Mouse (Mus musculus) layer of hippocampus, postnatal 14 days (tissue): Measurements from ENCODE around the gene Tmprss3. TPM values are rescaled to one million over a fixed set of nuclear protein-coding genes. Genes with fewer than 3 reads are reported as not detected.

ENCODE experiments used
- DNase-seq, 2 experiments: peaks; one replicate each; pipeline ENCODE4 v3.0.0; 2021 to 2022; ENCODE audit warnings: low spot score in 2 of 2, mixed read lengths in 1 of 2
- total RNA-seq, 2 experiments: library from RNA; stranded (reverse); gene quantifications; 2 replicates each; pipeline ENCODE4 v1.2.3; 2021

Tmprss3 gene
- total RNA-seq, 2 experiments from 2014 or later: 0.12 TPM; not detected in 1

DNA sequence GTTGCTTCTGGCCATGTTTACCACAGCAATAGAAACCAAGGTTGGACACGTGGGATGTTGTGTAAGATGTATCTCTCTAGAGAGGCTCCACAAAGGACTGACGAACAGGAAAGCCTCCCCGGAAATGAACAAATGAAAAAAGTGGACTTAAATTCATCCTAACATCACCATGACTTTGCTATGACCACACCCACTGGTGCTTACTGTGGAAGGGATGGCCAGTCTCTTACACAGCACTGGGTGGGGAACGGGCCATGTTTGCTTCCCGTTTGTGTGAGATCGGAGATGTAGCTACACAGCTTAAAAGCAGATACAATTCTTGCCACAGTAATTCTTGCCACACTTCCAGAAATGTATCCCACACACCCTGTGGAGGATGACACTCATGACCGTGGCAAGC, 2.5 kb downstream of the Tmprss3 start:
- no peak for DNase-seq

DNA sequence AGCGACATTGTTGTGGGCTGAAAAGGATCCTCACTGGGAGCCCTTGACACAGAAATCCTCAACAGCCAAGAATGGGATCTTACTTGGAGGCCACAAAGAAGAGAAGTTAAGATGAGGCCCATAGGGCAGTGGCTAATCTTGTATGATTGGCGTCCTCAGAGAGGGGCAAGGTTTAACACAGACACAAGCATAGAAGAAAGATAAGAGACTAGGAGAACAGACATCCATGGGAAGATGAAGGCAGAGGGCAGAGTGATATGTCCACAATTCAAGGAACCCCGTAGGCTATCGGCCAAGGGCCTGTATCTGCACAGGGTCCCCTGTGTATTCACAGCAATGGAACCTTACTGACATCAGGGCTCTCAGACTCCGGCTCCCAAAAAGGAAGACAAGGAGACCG, 3.6 kb downstream of the Tmprss3 start:
- DNase-seq: no peak

DNA sequence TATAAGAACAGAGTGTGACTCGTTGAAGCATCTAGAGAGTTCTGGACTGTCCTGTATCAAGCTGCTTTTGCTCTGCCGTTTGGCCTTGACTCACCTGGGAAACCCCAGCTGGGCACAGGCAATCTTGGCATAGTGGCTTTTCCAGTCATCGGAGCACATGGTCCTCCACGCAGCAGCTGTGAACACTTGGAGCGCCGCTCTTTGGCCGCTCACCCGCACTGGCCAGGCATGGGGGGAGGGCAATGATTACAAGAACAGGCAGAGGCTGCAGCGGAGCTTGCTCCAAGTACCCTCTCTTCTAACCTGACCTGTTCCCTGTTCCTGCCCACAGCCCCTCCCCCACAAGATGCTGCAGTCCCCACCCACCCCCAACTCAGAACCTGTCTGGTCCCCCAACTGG, 5.4 kb downstream of the Tmprss3 start:
- no peak for DNase-seq

DNA sequence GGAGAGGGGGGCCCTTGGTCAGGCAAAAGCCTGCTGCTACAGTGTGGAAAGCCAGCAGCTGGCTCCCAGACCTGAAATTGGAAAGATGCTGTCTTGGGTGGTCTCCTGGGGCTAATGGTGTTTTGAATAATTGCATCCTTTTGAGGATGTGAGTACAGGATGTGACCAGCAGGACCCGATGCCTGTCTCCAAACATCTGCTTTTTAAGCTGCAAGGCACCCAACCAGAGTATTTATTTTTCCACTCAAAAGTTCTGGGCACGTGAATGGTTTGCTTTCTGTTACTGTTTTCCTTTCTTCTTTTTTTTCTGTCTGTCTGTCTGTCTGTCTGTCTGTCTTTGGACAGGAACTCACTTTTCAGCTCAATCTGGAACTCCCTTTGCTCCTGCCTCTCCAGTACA, 6.1 kb downstream of the Tmprss3 start:
- no peak for DNase-seq

DNA sequence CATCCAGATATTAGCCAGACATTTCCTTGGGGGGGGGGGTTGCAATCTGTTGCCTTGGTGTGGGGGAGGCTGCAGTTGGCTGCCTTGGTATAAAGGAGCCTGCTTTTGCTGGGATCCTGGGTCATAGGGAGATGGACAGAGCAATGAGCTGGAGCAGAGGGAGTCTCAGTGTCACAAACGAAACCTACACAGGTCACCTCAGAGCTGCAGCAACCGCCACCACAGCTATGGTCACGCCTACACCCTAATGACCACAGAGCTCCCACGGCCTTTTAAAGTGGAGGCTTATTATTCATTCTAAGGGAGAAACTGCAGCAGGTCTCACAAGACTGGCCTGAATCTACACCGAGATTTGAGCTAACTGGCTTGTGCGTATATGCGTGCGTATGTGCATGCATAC, 7.0 kb downstream of the Tmprss3 start:
- DNase-seq: no peak

DNA sequence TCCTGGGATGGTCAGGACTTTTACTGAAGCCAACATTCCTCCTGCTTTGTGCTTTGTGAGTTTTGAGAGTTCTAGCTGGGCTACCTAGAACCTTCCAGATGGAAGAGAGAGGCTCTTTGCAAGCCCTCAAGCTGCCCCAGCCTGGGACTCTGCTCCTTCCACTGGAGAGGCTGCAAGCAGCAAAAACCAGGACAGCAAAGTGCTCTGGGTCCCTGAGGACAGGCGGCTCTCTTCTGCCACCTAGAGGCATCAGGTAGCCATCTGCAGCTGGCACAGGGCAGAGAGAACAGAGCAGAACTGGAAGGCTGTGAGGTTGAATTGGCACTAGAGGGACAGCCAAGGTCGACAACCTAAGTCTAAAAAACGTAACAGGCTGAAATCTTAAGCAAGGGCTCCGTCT, 11.4 kb downstream of the Tmprss3 start:
- peak; percentile 70 to 76 for DNase-seq

DNA sequence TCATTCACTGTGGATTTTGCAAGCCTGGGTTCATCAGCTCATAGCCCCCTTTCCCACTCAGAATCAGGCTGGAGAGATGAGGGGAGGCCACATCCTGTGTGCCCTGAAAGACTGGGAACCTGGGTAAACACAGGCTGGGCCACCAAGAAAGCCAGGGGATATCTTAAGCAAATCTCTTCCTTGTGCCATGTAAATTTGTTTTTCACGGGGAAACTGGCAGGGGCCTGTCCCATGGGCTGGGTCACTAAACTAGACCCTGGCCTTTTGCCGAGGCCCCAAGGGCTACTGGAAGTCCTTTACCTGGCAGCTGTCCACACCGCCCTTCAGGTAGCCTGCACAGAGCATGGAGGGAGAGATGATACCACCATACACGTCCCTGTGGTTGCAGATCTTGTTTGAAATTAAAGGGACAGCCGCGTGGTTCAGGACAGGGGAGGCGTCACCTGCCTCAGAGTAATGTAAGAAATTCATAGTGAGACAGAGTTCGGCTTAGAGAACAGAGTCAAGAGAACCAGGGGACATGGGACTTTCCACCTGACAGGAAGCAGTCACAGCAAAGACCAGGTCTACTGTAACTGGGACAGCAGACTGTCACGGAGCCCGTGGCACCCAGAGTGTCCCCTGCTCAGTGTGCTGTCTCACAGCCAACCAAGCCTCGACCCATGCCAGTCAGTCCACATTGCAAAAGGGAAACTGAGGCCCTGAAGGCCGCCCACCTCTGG, 14.3 kb downstream of the Tmprss3 start:
- no peak for DNase-seq

DNA sequence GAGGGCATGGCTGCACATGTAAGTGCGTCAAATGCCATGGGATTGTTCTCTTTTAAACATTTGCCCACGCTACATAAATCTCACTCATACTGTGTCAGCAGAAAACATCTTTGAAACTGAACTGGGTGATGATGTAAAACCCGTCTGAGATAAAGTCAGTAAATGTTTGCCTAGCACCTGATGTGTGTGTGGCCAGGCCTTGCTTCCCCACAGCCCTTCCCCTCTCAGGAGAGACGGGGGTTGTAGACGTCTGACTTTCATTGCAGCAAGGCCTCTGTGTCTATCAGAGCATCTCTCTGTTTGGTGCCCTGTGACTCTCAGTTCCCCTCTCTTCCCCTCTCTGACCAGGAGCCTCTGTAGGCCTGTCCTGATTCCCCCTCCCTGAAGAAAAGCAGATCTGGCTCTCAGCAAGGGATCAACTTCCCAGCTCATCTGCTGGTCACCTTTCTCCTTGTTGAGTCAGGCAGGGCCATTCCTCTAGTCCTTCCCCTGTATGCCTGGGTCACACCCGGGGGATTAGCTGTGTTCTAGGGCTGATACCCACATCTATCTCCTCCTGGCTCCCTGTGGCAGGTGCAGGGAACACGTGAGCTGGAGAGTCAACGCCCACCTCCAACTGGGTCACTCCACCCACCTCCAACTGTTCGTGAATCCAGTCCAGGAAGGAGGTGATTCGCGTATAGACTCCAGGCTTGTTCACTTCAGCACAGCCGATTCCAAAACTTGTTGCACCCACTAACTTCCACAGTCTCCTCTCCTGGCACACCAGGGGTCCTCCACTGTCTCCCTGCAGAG, 15.4 kb downstream of the Tmprss3 start:
- peak; percentile 39 to 42 for DNase-seq

DNA sequence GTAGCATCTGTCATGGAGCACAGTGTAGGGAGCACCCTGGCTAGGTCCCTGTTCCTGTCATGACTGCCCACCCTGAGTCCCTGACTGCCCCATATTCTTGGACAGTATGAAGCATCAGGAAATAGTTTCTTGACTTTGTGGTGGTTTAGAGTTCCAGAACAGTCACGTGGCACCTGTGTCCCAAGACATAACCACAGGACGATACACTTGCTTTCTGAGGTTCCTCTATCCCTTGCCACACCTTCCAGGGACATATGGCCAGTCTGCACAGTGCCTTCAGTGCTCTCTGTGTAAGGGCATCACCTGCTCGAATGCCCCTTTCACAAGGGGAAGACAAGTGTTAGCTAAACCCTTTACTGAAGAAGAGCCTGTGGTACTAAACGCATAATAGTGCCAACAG, 17.3 kb downstream of the Tmprss3 start:
- no peak for DNase-seq

DNA sequence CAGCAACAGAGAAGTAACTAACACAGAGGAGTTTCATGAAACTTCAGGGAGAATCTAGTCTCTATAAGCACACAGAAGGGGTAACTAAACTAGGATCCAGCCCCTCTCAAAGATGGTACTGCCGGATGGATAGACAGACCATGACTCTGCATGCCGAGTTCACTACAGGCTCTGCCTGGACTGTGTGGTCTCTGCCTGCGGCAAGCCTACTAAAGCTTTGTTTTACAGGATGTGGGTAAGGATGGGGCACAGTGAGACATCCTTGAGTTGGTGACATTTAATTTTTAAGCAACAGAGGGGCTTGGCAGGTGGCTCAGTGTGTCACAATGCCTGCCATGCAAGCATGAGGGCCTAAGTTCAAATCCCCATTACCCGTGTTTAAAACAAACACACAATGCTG, 22.5 kb downstream of the Tmprss3 start:
- no peak for DNase-seq

DNA sequence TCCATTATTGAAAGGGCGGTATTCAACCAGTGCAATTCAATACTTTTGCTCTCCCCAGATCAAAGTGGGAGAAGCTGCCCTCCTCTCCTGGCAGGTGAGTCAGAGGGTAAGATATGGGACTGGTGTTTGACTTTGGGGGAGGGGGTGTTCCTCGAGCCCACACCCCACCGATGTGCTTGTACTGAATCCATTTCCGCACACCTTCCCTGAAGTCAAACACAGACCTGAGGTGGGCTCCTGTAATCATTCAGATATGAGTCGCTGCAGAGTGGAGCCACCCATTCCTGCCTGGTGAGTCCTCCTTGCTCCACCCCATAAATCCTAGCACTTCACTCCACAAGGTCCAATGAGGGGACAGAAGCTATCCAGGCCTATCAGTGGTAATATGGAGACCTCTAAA, 29.0 kb downstream of the Tmprss3 start:
- DNase-seq: no peak

DNA sequence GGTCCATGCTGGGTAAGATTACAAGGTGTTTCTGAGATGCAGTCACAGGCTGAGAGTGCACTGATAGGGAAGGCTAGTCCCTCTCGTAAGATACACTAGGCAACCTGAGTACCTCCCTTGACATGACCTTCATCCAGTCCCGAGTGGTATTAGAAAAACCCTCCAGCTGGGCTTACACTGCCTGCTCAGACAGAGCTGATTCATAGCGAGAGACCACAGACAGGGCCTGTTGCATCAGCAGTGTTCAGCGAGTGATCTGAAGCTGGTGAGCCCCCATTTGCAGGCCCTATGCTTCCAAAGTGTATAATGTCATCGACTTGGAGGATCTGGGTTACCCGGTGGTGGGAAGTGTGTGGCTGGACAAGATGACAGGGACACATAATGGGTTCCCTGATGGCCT, 33.6 kb downstream of the Tmprss3 start, which contains the start of gene Tff1:
Gene Tff1, minus strand, starts transcription at position 151 of the 400 bp plus-strand sequence.
- no peak for DNase-seq

DNA sequence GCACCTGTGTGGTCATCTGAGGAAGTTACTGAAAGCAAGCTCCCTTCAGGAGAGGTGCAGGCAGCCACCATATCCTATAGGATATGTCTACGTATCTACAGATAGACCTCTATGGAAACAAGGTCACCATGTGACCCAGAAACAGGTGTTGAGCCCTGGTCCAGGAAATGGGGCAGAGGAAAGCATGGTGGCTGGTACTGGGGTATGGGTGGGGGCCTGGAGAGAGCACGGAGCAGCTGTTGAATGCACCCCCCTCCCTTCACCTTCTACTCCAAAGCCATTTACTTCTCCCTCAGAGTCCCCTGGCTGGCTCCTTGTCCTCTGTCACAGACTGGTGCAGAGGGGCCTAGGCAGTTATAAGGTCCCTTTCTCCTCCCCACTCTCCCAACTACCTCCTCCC, 35.0 kb downstream of the Tmprss3 start:
- DNase-seq: no peak

DNA sequence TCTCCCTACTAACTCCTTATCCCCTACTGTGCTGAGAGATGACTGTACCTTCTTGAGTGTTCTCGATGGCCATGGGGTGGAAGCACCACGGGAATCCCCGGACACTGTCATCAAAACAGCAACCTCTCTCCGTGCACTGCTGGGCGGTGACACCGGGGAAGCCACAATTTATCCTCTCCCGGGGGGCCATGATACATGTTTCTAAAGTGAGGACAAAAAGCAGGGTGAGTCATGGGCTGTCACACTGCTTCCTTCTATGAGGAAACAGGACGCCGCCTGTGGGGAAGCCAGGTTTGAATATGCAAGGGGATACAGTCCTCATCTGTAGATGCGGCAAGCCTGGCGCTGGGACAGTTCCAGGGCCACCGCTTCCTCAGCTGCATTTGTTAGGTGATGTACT, 36.2 kb downstream of the Tmprss3 start:
- DNase-seq: no peak

DNA sequence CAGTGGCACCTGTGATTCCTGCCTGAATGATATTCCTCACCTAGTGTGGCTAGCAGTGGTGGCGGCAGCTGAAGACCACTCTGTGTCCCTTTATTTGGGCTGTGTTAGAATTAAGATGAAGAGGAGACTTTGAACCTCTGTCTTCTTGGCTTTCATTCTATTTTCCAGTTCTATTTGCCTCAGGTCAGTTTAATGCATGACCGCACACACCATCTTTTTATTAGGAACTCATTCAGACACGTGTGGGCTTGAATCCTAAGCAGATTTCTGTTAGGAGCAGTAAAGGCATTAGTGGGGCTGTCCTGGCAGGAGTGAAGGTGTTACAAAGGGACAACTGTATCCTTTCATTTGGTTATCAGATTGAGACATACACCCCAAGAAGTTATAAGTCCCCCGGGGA, 38.5 kb downstream of the Tmprss3 start:
- no peak for DNase-seq

DNA sequence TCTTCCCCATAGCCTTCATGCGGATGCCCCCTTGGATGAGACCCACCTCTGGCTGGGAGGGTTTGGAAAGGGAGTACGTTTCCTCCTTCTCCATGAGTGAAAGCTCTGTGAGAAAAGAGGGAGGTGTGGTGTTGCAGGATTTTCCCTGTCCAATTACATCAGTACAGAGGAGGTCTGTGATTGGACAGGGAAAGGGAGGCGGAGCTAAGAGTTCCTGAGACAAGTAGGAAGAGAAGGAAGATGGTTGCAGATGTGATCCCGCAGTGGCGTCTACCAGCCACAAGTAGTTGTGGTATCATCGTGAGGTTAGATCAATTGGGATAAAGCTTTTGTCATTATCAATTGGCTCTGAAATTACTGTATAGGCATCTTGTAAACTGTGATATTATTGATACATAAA, 40.9 kb downstream of the Tmprss3 start:
- DNase-seq: no peak

DNA sequence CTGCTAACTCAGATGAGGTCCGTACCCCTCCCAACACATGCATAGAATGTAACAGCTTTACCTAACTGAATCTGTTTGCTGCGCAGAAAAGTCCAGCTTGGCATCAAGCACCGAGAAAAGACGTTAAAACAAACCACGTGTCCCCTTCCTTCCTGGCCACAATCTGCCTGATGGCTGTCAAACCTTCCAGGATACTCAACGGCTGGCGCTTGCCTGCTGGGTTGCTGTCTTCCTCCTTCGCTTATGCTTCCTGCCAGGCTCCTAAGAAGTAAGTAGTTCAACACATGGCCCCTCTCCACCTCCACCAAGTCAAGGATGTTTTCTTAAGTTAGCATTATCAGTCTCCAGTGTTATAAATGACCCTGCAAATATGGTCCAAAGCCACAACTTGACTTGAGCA, 45.0 kb downstream of the Tmprss3 start:
- DNase-seq: no peak

DNA sequence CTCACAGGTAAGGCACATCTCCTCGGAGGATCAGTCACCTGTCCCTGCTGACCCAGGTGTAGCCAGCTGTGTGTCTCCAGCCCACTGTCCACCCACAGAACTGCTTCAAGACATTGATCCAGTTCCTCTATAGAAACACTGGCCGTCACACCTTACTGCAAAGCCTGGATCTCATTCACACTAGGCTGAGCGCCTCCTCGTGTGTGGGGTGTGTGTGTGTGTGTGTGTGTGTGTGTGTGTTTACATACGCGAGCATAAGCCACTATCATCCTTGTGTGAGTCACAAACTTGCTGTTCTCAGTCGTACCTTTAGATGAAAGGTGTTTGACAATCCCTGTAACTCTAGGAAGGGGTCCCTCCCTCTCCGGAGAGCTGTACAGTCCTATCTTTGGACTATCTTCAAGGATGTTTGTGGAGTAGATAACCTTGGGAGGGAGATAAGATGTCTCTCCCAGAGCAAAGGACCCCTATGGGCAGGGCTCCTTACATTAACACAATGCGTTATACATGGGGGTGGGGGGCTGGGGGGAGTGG, 45.7 kb downstream of the Tmprss3 start:
- no peak for DNase-seq

DNA sequence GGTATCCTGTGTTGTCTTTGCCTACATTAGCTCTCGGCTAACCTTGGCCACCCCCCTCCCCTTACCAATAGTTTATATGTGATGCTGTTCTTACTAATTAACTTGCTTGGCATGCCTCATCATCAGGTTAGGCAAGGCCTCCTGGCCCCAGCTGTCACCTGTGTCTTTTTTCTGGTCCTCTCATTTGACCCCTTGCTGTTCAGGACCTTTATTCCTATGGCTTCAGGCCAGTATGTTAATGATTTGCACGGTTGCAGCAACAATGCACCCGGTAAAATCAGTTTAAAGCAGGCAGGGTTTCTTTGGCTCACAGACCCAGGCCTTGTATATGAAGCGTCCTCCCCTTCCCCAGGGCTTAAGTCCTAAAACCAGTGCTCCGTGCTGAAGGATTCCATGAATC, 46.3 kb downstream of the Tmprss3 start:
- DNase-seq: no peak

DNA sequence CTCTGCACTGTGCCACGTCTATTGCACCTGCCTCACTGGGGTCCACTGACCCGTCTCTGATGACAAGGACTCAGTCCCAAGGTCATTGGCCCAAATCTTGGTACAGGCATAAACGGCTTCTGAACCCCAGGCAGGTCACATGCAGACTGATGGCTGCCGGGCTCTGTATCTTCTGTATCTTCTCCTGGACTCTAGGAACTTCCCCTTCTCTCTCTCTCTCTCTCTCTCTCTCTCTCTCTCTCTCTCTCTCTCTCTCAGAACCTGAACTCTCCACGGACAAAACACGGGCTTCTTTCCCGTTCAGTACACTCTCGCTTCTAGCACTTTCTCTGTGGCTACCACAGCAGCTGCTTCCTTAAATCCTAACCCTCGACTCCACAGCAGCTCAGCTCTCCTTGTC, 52.8 kb downstream of the Tmprss3 start:
- DNase-seq: no peak

DNA sequence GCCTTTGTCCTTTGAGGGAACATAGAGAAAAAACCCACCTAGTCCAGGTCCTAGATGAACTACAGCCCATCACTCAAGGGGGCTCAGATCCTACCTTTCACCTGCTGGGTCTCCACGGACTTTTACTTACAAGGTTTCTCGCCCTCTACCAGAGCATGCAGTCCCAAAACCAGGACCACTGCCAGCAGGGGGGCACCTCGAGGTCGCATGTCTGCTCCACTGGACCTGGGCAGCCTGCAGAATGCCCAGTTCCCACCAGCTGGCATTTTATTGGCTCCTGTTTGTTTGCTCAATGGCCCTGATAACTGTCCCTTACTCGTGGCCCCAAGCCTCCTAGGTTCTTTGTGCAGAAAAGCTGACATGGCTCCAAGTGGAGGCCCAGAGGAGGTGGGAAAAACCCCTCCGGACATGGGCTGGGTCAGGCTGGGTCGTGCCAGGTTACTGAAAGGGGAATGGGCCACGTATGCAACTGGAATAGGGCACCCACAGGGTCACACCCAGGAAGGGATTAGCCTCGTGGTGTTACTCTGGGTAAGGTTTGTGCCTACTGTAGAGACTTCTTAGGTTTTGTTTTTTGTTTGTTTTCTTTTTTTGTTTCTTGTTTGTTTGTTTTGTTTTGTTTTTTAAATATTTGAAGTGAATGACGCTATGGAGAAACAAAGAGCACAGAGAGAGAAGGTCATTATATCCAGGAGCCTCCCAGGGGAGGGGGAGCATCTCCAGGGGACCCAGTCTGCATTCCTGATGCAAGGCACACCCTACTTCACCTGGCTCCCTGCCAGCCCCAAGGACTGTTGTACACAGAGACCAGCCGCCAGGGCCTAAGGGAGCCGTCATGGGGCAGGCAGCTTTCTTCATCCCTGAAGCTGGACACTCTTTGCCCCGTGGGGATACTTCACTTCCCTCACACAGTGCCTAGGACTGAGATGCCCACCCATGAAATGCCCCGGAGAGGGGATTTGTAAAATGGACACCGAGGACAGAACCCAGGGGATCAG, 54.4 kb downstream of the Tmprss3 start, which contains the start of gene Tff2:
Gene Tff2, minus strand, starts transcription at position 243 of the 998 bp plus-strand sequence.
- DNase-seq: no peak
